Mouse (Mus musculus) liver, embryonic 13.5 days (tissue): ENCODE data around the gene Wnt3a. TPM values are rescaled to one million over a fixed set of nuclear protein-coding genes. Genes with fewer than 3 reads are reported as not detected.

Experiments used
- ATAC-seq: fragments of 200-750 bp; cut with Nextera tagmentation; 2 replicates; pipeline ENCODE4 v1.8.0; 2017; ENCODE audit warnings: low read depth, mild to moderate bottlenecking, moderate number of reproducible peaks, moderate library complexity
- DNase-seq: peaks from one replicate; pipeline ENCODE4 v3.0.0; 2022
- H3K27ac ChIP-seq: fragments of 300-500 bp; sonication (generic); 2 replicates; pipeline ENCODE4 v1.5.1; 2015; ENCODE audit warnings: moderate library complexity, mild to moderate bottlenecking, inconsistent platforms
- H3K27me3 ChIP-seq: fragments of 300-500 bp; sonication (generic); 2 replicates; pipeline ENCODE4 v1.6.1; 2015; ENCODE audit warnings: mild to moderate bottlenecking, inconsistent platforms
- H3K36me3 ChIP-seq: fragments of 300-500 bp; sonication (generic); 2 replicates; pipeline ENCODE4 v1.6.1; 2015; ENCODE audit warnings: mild to moderate bottlenecking, inconsistent platforms
- H3K4me1 ChIP-seq: fragments of 300-500 bp; sonication (generic); replicated peaks from 2 replicates; pipeline ENCODE4 v1.6.1; 2015; ENCODE audit warnings: inconsistent platforms
- H3K4me2 ChIP-seq: fragments of 300-500 bp; sonication (generic); 2 replicates; pipeline ENCODE4 v1.6.1; 2015; ENCODE audit warnings: inconsistent platforms, mild to moderate bottlenecking, moderate library complexity
- H3K4me3 ChIP-seq: fragments of 300-500 bp; sonication (generic); replicated peaks from 2 replicates; pipeline ENCODE4 v1.5.1; 2015; ENCODE audit warnings: mild to moderate bottlenecking, inconsistent platforms
- H3K9ac ChIP-seq: fragments of 300-500 bp; sonication (generic); 2 replicates; pipeline ENCODE4 v1.6.1; 2015; ENCODE audit warnings: mild to moderate bottlenecking, inconsistent platforms
- H3K9me3 ChIP-seq: fragments of 300-500 bp; sonication (generic); replicated peaks from 2 replicates; pipeline ENCODE4 v1.6.1; 2016; ENCODE audit warnings: inconsistent platforms
- WGBS: fragments of 180-500 bp; shearing (Covaris S2); methylation state at CpG from one replicate; pipeline ENCODE4 v1.1.7; 2015; ENCODE audit not compliant: insufficient replicate concordance; 5-methylcytosine and 5-hydroxymethylcytosine counted together
- polyA plus RNA-seq: library from polyadenylated mRNA; unstranded; fragments of >200 nt; fragmentation: Nextera tagmentation; extraction: Ambion mirVana; gene quantifications from 2 replicates; pipeline ENCODE4 v1.2.1, GENCODE M21; 2015

The Wnt3a gene
- 0.05 TPM in 1 of 2 replicates, not detected in the other for polyA plus RNA-seq

- no peak for ATAC-seq
- no peak within 1 kb of the TSS for H3K27ac ChIP-seq
- H3K27me3 ChIP-seq: peaks cover 98% of the 10 kb centered on the region
- no peak for DNase-seq
- peak within 1 kb of the TSS; percentile 21; the same call in 1 of the 2 replicates for H3K4me2 ChIP-seq
- H3K4me1 ChIP-seq: no peaks in the 10 kb centered on the region
- H3K9me3 ChIP-seq: no peaks in the 10 kb centered on the region
- H3K36me3 ChIP-seq: no peaks in the 10 kb centered on the region
- H3K9ac ChIP-seq: no peak within 1 kb of the TSS
- no peak within 1 kb of the TSS for H3K4me3 ChIP-seq
- 2% methylated on average over 43 of the region's 60 CpGs for WGBS
Measured at GRCm38 (mm10) chr11:59290702-59291303, at the start of gene Wnt3a. Gene Wnt3a, minus strand, starts transcription at chr11:59290752.

- H3K4me1 ChIP-seq: no peaks in the 10 kb centered on the region
- H3K36me3 ChIP-seq: no peaks in the 10 kb centered on the region
- WGBS: 63% methylated on average over 2 of the region's 2 CpGs
- H3K4me2 ChIP-seq: no peak overlapping the region
- 0 out of 2 replicates have a peak, but pooled peaks cover 4% of the 10 kb centered on the region for H3K27me3 ChIP-seq
- H3K27ac ChIP-seq: no peak overlapping the region
- H3K9me3 ChIP-seq: no peaks in the 10 kb centered on the region
- ATAC-seq: no peak
- no peak overlapping the region for H3K4me3 ChIP-seq
- no peak for DNase-seq
- no peak overlapping the region for H3K9ac ChIP-seq
Measured at GRCm38 (mm10) chr11:59338736-59339120, 48.2 kb upstream of the Wnt3a start.

- Histone ChIP-seq H3K27me3 (0 out of 2 replicates have a peak, but pooled peaks cover 4% of the 10 kb centered on the region), H3K4me2 (no peak overlapping the region), H3K4me1 (no peaks in the 10 kb centered on the region), H3K4me3 (no peak overlapping the region), H3K27ac (no peak overlapping the region), H3K9ac (no peak overlapping the region), H3K9me3 (no peaks in the 10 kb centered on the region), H3K36me3 (no peaks in the 10 kb centered on the region)
- ATAC-seq (no peak), DNase-seq (no peak)
- WGBS: 65% methylated on average over 13 of the region's 13 CpGs
Measured at GRCm38 (mm10) chr11:59337955-59338735, 47.6 kb upstream of the Wnt3a start.

- 25% methylated on average over 1 of the region's 1 CpGs for WGBS
- ATAC-seq: no peak
Measured at GRCm38 (mm10) chr11:59336381-59336780, 45.8 kb upstream of the Wnt3a start.

GRCm38 (mm10) chr11:59335942-59336341 lies 45.4 kb upstream of the Wnt3a start:
- H3K9me3 ChIP-seq: no peaks in the 10 kb centered on the region

More at GRCm38 (mm10) chr11:59336381-59336780, 45.8 kb upstream of the Wnt3a start:
- H3K9me3 ChIP-seq: no peaks in the 10 kb centered on the region
- DNase-seq: no peak
- no peaks in the 10 kb centered on the region for H3K36me3 ChIP-seq
- no peak overlapping the region for H3K4me3 ChIP-seq
- H3K4me2 ChIP-seq: no peak overlapping the region
- no peak overlapping the region for H3K9ac ChIP-seq
- no peak overlapping the region for H3K27ac ChIP-seq
- no peaks in the 10 kb centered on the region for H3K4me1 ChIP-seq
- 0 out of 2 replicates have a peak, but pooled peaks cover 4% of the 10 kb centered on the region for H3K27me3 ChIP-seq

GRCm38 (mm10) chr11:59335150-59335549 lies 44.6 kb upstream of the Wnt3a start:
- H3K27ac ChIP-seq: no peak overlapping the region
- no peak overlapping the region for H3K4me3 ChIP-seq
- H3K9me3 ChIP-seq: no peaks in the 10 kb centered on the region
- no peaks in the 10 kb centered on the region for H3K36me3 ChIP-seq
- WGBS: 59% methylated on average over 4 of the region's 4 CpGs
- no peak overlapping the region for H3K9ac ChIP-seq
- no peak overlapping the region for H3K4me2 ChIP-seq
- 0 out of 2 replicates have a peak, but pooled peaks cover 4% of the 10 kb centered on the region for H3K27me3 ChIP-seq
- no peaks in the 10 kb centered on the region for H3K4me1 ChIP-seq
- no peak for DNase-seq
- no peak for ATAC-seq

More at GRCm38 (mm10) chr11:59335942-59336341, 45.4 kb upstream of the Wnt3a start:
- no peak overlapping the region for H3K9ac ChIP-seq
- 25% methylated on average over 2 of the region's 2 CpGs for WGBS
- no peak overlapping the region for H3K4me2 ChIP-seq
- H3K36me3 ChIP-seq: no peaks in the 10 kb centered on the region
- ATAC-seq (no peak), DNase-seq (no peak)
- no peaks in the 10 kb centered on the region for H3K4me1 ChIP-seq
- no peak overlapping the region for H3K27ac ChIP-seq
- no peak overlapping the region for H3K4me3 ChIP-seq
- H3K27me3 ChIP-seq: 0 out of 2 replicates have a peak, but pooled peaks cover 4% of the 10 kb centered on the region

- Histone ChIP-seq H3K27ac (no peak overlapping the region), H3K4me1 (no peaks in the 10 kb centered on the region), H3K36me3 (no peaks in the 10 kb centered on the region), H3K4me2 (no peak overlapping the region), H3K9ac (no peak overlapping the region), H3K9me3 (no peaks in the 10 kb centered on the region), H3K4me3 (no peak overlapping the region), H3K27me3 (peaks cover 7% of the 10 kb centered on the region; the same call in 1 of the 2 replicates)
- ATAC-seq (no peak), DNase-seq (no peak)
- 50% methylated on average over 9 of the region's 9 CpGs for WGBS
Measured at GRCm38 (mm10) chr11:59332938-59333337, 42.4 kb upstream of the Wnt3a start.

- ATAC-seq: no peak
- peaks cover 7% of the 10 kb centered on the region; the same call in 1 of the 2 replicates for H3K27me3 ChIP-seq
- 67% methylated on average over 16 of the region's 16 CpGs for WGBS
Measured at GRCm38 (mm10) chr11:59331167-59331869, 40.8 kb upstream of the Wnt3a start.

GRCm38 (mm10) chr11:59330560-59330959 lies 40.0 kb upstream of the Wnt3a start:
- no peak overlapping the region for H3K27ac ChIP-seq
- H3K27me3 ChIP-seq: peaks cover 7% of the 10 kb centered on the region; the same call in 1 of the 2 replicates
- no peaks in the 10 kb centered on the region for H3K36me3 ChIP-seq
- DNase-seq (peak; percentile 35), ATAC-seq (no peak)
- no peak overlapping the region for H3K4me3 ChIP-seq
- H3K9me3 ChIP-seq: no peaks in the 10 kb centered on the region
- no peaks in the 10 kb centered on the region for H3K4me1 ChIP-seq
- WGBS: 39% methylated on average over 5 of the region's 5 CpGs
- H3K4me2 ChIP-seq: no peak overlapping the region
- no peak overlapping the region for H3K9ac ChIP-seq

More at GRCm38 (mm10) chr11:59331167-59331869, 40.8 kb upstream of the Wnt3a start:
- DNase-seq: no peak
- H3K27ac ChIP-seq: no peak overlapping the region
- H3K4me1 ChIP-seq: no peaks in the 10 kb centered on the region
- no peaks in the 10 kb centered on the region for H3K36me3 ChIP-seq
- no peak overlapping the region for H3K4me3 ChIP-seq
- no peak overlapping the region for H3K9ac ChIP-seq
- no peaks in the 10 kb centered on the region for H3K9me3 ChIP-seq
- H3K4me2 ChIP-seq: no peak overlapping the region

- WGBS: 43% methylated on average over 6 of the region's 6 CpGs
- Histone ChIP-seq H3K36me3 (no peaks in the 10 kb centered on the region), H3K9me3 (no peaks in the 10 kb centered on the region), H3K27me3 (peaks cover 7% of the 10 kb centered on the region; the same call in 1 of the 2 replicates), H3K4me2 (no peak overlapping the region), H3K9ac (no peak overlapping the region), H3K4me3 (no peak overlapping the region), H3K27ac (no peak overlapping the region), H3K4me1 (no peaks in the 10 kb centered on the region)
- ATAC-seq: no peak
- DNase-seq: no peak
Measured at GRCm38 (mm10) chr11:59329616-59330015, 39.1 kb upstream of the Wnt3a start.

- no peaks in the 10 kb centered on the region for H3K36me3 ChIP-seq
- H3K4me2 ChIP-seq: no peak overlapping the region
- peaks cover 6% of the 10 kb centered on the region; the same call in 1 of the 2 replicates for H3K27me3 ChIP-seq
- H3K4me1 ChIP-seq: no peaks in the 10 kb centered on the region
- no peak overlapping the region for H3K27ac ChIP-seq
- H3K4me3 ChIP-seq: no peak overlapping the region
- no peaks in the 10 kb centered on the region for H3K9me3 ChIP-seq
- ATAC-seq (no peak), DNase-seq (no peak)
- WGBS: 73% methylated on average over 18 of the region's 18 CpGs
- H3K9ac ChIP-seq: no peak overlapping the region
Measured at GRCm38 (mm10) chr11:59327625-59328024, 37.1 kb upstream of the Wnt3a start.
